Mouse (Mus musculus): Measurements from ENCODE around the gene Mesd.

GRCm38 (mm10) chr7:83859378-83860083, 24.7 kb upstream of the Mesd start:
- TF ChIP-seq CTCF (IDR thresholded peaks at IDR 0.05) (no peak), POLR2A (IDR thresholded peaks at IDR 0.05; ENCODE audit: insufficient read depth, low read depth, low read length) (no peak)

All from heart, adult 2 months (tissue).